Mouse (Mus musculus) adrenal gland, adult 8-10 months (tissue): Measurements from ENCODE around the gene Hic1. TPM values are rescaled to one million over a fixed set of nuclear protein-coding genes. Genes with fewer than 3 reads are reported as not detected.

Experiments
- DNase-seq: peaks from one replicate; pipeline ENCODE4 v3.0.0; 2022
- total RNA-seq, 4 experiments: library from RNA; stranded (reverse); gene quantifications; 2 replicates each; pipeline ENCODE4 v1.2.4; 2022

Hic1 gene
- total RNA-seq, 4 experiments from 2014 or later: 7.7 to 16.5 (median 11.4) TPM

- no peak for DNase-seq
Measured at GRCm38 (mm10) chr11:75166861-75167642, 2.3 kb downstream of the Hic1 start.

- no peak for DNase-seq
Measured at GRCm38 (mm10) chr11:75166193-75166842, 3.0 kb downstream of the Hic1 start.

- DNase-seq: peak; percentile 59
Measured at GRCm38 (mm10) chr11:75165441-75166192, 3.7 kb downstream of the Hic1 start.

- no peak for DNase-seq
Measured at GRCm38 (mm10) chr11:75164750-75165149, 4.6 kb downstream of the Hic1 start.

GRCm38 (mm10) chr11:75164051-75164450 lies 5.3 kb downstream of the Hic1 start:
- DNase-seq: no peak

- DNase-seq: no peak
Measured at GRCm38 (mm10) chr11:75163379-75163778, 5.9 kb downstream of the Hic1 start.

GRCm38 (mm10) chr11:75162591-75163080 lies 6.7 kb downstream of the Hic1 start:
- DNase-seq: no peak

GRCm38 (mm10) chr11:75161417-75162008 lies 7.8 kb downstream of the Hic1 start:
- DNase-seq: no peak

GRCm38 (mm10) chr11:75160954-75161353 lies 8.4 kb downstream of the Hic1 start:
- no peak for DNase-seq

GRCm38 (mm10) chr11:75159564-75159963 lies 9.8 kb downstream of the Hic1 start:
- DNase-seq: no peak

- DNase-seq: no peak
Measured at GRCm38 (mm10) chr11:75158432-75158831, 10.9 kb downstream of the Hic1 start.

GRCm38 (mm10) chr11:75157901-75158300 lies 11.4 kb downstream of the Hic1 start:
- DNase-seq: no peak

GRCm38 (mm10) chr11:75157037-75157436 lies 12.3 kb downstream of the Hic1 start:
- no peak for DNase-seq

- no peak for DNase-seq
Measured at GRCm38 (mm10) chr11:75156416-75156815, 12.9 kb downstream of the Hic1 start.

GRCm38 (mm10) chr11:75155985-75156384 lies 13.3 kb downstream of the Hic1 start:
- no peak for DNase-seq

- no peak for DNase-seq
Measured at GRCm38 (mm10) chr11:75154053-75154585, 15.2 kb downstream of the Hic1 start.

GRCm38 (mm10) chr11:75152603-75153557 lies 16.4 kb downstream of the Hic1 start:
- DNase-seq: no peak

GRCm38 (mm10) chr11:75150346-75150745 lies 19.0 kb downstream of the Hic1 start:
- DNase-seq: no peak

- no peak for DNase-seq
Measured at GRCm38 (mm10) chr11:75148332-75149035, 20.8 kb downstream of the Hic1 start.

GRCm38 (mm10) chr11:75147846-75148168 lies 21.5 kb downstream of the Hic1 start:
- DNase-seq: no peak
